Mouse (Mus musculus): ENCODE results near the gene Fbln1. TPM values are rescaled to one million over a fixed set of nuclear protein-coding genes. Genes with fewer than 3 reads are reported as not detected.
A peak's percentile ranks its signal among the peaks of the same experiment; 100 is the strongest.

The Fbln1 gene
- polyA plus RNA-seq, 1 experiment = 13.4 TPM

DNA sequence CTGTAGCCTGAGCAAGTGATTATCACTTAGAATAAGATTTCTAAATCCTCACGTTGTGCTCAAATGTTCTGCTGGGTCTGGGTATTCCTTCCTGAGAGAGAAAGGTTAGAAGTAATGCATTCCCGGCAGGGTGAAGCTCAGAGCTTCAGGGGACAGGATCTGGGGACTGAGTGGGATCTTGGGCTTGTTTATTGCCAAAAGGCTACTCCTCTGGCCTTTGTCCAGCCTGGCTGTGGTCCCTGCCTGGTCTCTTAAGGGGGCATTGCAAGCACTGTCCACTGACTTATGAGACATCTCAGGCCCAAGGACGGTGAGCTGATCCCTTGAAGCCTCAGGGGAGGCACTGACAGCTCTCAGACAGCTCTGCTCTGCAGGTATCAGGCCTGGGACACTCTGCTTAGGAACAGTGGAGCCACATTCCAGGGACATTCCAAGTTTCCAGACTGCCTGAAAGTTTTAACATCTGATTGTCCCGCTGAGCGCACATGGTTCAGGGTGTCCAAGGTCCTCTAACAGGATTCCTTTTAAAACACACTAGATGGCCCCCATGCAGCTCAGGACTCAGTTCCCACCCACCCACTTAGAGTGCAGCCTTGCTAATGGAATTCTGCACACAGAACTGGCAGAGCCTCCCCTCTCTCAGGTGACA, 13.0 kb downstream of the Fbln1 start:
- TF ChIP-seq MYOG (IDR thresholded peaks at IDR 0.05; ENCODE audit: control insufficient read depth in 1 of 3, insufficient read depth in 1 of 3, insufficient read length in 2 of 3, low read depth in 2 of 3) (no peak), MAX (IDR thresholded peaks at IDR 0.05; ENCODE audit: low read depth) (no peak), TCF3 (IDR thresholded peaks at IDR 0.05; ENCODE audit: insufficient read length, low read depth) (no peak), USF1 (IDR thresholded peaks at IDR 0.05; ENCODE audit: low read depth) (no peak), MYOD1 (IDR thresholded peaks at IDR 0.05; ENCODE audit: control insufficient read depth in 1 of 3, insufficient read length in 2 of 3, low read depth in 2 of 3) (no peak), CEBPB (IDR thresholded peaks at IDR 0.05; ENCODE audit: insufficient read depth, poor library complexity, severe bottlenecking) (no peak), SRF (IDR thresholded peaks at IDR 0.05; ENCODE audit: control insufficient read depth, insufficient read length, low read depth) (no peak), POLR2A (IDR thresholded peaks at IDR 0.05; ENCODE audit: insufficient read length, low read depth) (no peak), E2F4 (IDR thresholded peaks at IDR 0.05; ENCODE audit: insufficient read depth) (no peak), POLR2AphosphoS2 (IDR thresholded peaks at IDR 0.05; ENCODE audit: insufficient read length, low read depth) (no peak), TCF12 (IDR thresholded peaks at IDR 0.05; ENCODE audit: insufficient read depth, poor library complexity, severe bottlenecking) (no peak), REST (IDR thresholded peaks at IDR 0.05; ENCODE audit: insufficient read depth, insufficient read length) (no peak)
- no peaks in the 10 kb centered on the region for H3K36me3 ChIP-seq (ENCODE audit: control insufficient read depth, insufficient read depth)
- H3K79me2 ChIP-seq (ENCODE audit: control insufficient read depth, insufficient read depth) = no peaks in the 10 kb centered on the region

GRCm38 (mm10) chr15:85220371-85220770, 14.6 kb downstream of the Fbln1 start:
- H3K4me2 ChIP-seq (ENCODE audit: low read depth) = no peak overlapping the region
- H3K36me3 ChIP-seq (ENCODE audit: control insufficient read depth, insufficient read depth) = no peaks in the 10 kb centered on the region
- no peaks in the 10 kb centered on the region for H3K79me2 ChIP-seq (ENCODE audit: control insufficient read depth, insufficient read depth)
- H3K4me3 ChIP-seq = no peak overlapping the region
- no peaks in the 10 kb centered on the region for H3K27me3 ChIP-seq (ENCODE audit: control insufficient read depth, insufficient read depth, insufficient read length)
- TF ChIP-seq MAX (IDR thresholded peaks at IDR 0.05; ENCODE audit: low read depth) = no peak
- no peak for TF ChIP-seq SRF (IDR thresholded peaks at IDR 0.05; ENCODE audit: control insufficient read depth, insufficient read length, low read depth)
- TF ChIP-seq MYOD1 (IDR thresholded peaks at IDR 0.05; ENCODE audit: control insufficient read depth in 1 of 3, insufficient read length in 2 of 3, low read depth in 2 of 3) = no peak
- TF ChIP-seq POLR2AphosphoS2 (IDR thresholded peaks at IDR 0.05; ENCODE audit: insufficient read length, low read depth) = no peak
- TF ChIP-seq TCF12 (IDR thresholded peaks at IDR 0.05; ENCODE audit: insufficient read depth, poor library complexity, severe bottlenecking) = no peak
- TF ChIP-seq POLR2A (IDR thresholded peaks at IDR 0.05; ENCODE audit: insufficient read length, low read depth) = no peak
- TF ChIP-seq MYOG (IDR thresholded peaks at IDR 0.05; ENCODE audit: control insufficient read depth in 1 of 3, insufficient read depth in 1 of 3, insufficient read length in 2 of 3, low read depth in 2 of 3) = no peak
- TF ChIP-seq TCF3 (IDR thresholded peaks at IDR 0.05; ENCODE audit: insufficient read length, low read depth) = no peak
- TF ChIP-seq REST (IDR thresholded peaks at IDR 0.05; ENCODE audit: insufficient read depth, insufficient read length) = no peak
- no peak for TF ChIP-seq USF1 (IDR thresholded peaks at IDR 0.05; ENCODE audit: low read depth)
- TF ChIP-seq CEBPB (IDR thresholded peaks at IDR 0.05; ENCODE audit: insufficient read depth, poor library complexity, severe bottlenecking) = no peak
- no peak for TF ChIP-seq E2F4 (IDR thresholded peaks at IDR 0.05; ENCODE audit: insufficient read depth)
- no peak overlapping the region for H3ac ChIP-seq (ENCODE audit: control insufficient read depth, insufficient read length)

More for the DNA sequence above, 13.0 kb downstream of the Fbln1 start:
- Histone ChIP-seq H3K4me3 (no peak overlapping the region), H3K27me3 (ENCODE audit: control insufficient read depth, insufficient read depth, insufficient read length) (no peaks in the 10 kb centered on the region), H3ac (ENCODE audit: control insufficient read depth, insufficient read length) (no peak overlapping the region), H3K4me2 (ENCODE audit: low read depth) (no peak overlapping the region)

- TF ChIP-seq MYOD1 (IDR thresholded peaks at IDR 0.05; ENCODE audit: control insufficient read depth in 1 of 3, insufficient read length in 2 of 3, low read depth in 2 of 3) = peak in 2 of 3 experiments; percentile 18 to 37
- TF ChIP-seq POLR2A (IDR thresholded peaks at IDR 0.05; ENCODE audit: insufficient read length, low read depth) = no peak
- Histone ChIP-seq H3K27me3 (ENCODE audit: control insufficient read depth, insufficient read depth, insufficient read length) (no peaks in the 10 kb centered on the region), H3K4me2 (ENCODE audit: low read depth) (no peak overlapping the region), H3K36me3 (ENCODE audit: control insufficient read depth, insufficient read depth) (no peaks in the 10 kb centered on the region), H3K79me2 (ENCODE audit: control insufficient read depth, insufficient read depth) (no peaks in the 10 kb centered on the region), H3K4me3 (no peak overlapping the region), H3ac (ENCODE audit: control insufficient read depth, insufficient read length) (no peak overlapping the region)
These were observed 15.5 kb downstream of the Fbln1 start for GRCm38 (mm10) chr15:85221115-85221854.

DNA sequence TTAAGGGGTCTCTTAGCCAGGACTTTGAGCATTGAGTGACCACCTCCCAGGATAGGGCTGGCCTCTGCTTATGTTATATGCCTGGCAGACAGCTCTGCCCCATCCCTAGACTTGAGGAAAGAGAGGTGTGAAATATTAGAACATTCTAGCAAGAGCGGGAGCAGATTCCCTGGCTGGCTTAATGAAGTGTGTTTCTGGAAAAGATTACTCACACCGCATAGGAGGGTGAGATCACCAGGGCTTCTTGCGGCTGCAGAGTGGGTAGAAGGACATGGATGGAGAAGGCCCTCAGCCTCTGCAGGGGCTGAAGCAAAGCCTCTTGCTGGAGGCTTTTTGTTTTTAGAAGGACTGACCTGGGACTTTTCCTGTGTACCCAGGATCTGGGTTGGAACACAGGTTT, 19.9 kb downstream of the Fbln1 start:
- Histone ChIP-seq H3K4me2 (ENCODE audit: low read depth) (no peak overlapping the region), H3K4me3 (no peak overlapping the region), H3K79me2 (ENCODE audit: control insufficient read depth, insufficient read depth) (no peaks in the 10 kb centered on the region), H3K27me3 (ENCODE audit: control insufficient read depth, insufficient read depth, insufficient read length) (no peaks in the 10 kb centered on the region), H3ac (ENCODE audit: control insufficient read depth, insufficient read length) (no peak overlapping the region), H3K36me3 (ENCODE audit: control insufficient read depth, insufficient read depth) (no peaks in the 10 kb centered on the region)
- TF ChIP-seq SRF (IDR thresholded peaks at IDR 0.05; ENCODE audit: control insufficient read depth, insufficient read length, low read depth) (no peak), TCF3 (IDR thresholded peaks at IDR 0.05; ENCODE audit: insufficient read length, low read depth) (no peak), TCF12 (IDR thresholded peaks at IDR 0.05; ENCODE audit: insufficient read depth, poor library complexity, severe bottlenecking) (no peak), POLR2AphosphoS2 (IDR thresholded peaks at IDR 0.05; ENCODE audit: insufficient read length, low read depth) (no peak), CEBPB (IDR thresholded peaks at IDR 0.05; ENCODE audit: insufficient read depth, poor library complexity, severe bottlenecking) (no peak)

- TF ChIP-seq MYOD1 (IDR thresholded peaks at IDR 0.05; ENCODE audit: control insufficient read depth in 1 of 3, insufficient read length in 2 of 3, low read depth in 2 of 3) = no peak
- no peak for TF ChIP-seq TCF3 (IDR thresholded peaks at IDR 0.05; ENCODE audit: insufficient read length, low read depth)
- TF ChIP-seq REST (IDR thresholded peaks at IDR 0.05; ENCODE audit: insufficient read depth, insufficient read length) = no peak
- TF ChIP-seq E2F4 (IDR thresholded peaks at IDR 0.05; ENCODE audit: insufficient read depth) = no peak
- TF ChIP-seq MYOG (IDR thresholded peaks at IDR 0.05; ENCODE audit: control insufficient read depth in 1 of 3, insufficient read depth in 1 of 3, insufficient read length in 2 of 3, low read depth in 2 of 3) = no peak
- Histone ChIP-seq H3K4me2 (ENCODE audit: low read depth) (no peak overlapping the region), H3K36me3 (ENCODE audit: control insufficient read depth, insufficient read depth) (no peaks in the 10 kb centered on the region), H3K79me2 (ENCODE audit: control insufficient read depth, insufficient read depth) (no peaks in the 10 kb centered on the region), H3K27me3 (ENCODE audit: control insufficient read depth, insufficient read depth, insufficient read length) (no peaks in the 10 kb centered on the region), H3ac (ENCODE audit: control insufficient read depth, insufficient read length) (no peak overlapping the region), H3K4me3 (no peak overlapping the region)
These were observed 21.1 kb downstream of the Fbln1 start for GRCm38 (mm10) chr15:85226841-85227240.

Measured in myocyte (in vitro differentiated cells).